Mouse (Mus musculus): ENCODE measurements around the gene Cacna1c.

Gene Cacna1c

DNA sequence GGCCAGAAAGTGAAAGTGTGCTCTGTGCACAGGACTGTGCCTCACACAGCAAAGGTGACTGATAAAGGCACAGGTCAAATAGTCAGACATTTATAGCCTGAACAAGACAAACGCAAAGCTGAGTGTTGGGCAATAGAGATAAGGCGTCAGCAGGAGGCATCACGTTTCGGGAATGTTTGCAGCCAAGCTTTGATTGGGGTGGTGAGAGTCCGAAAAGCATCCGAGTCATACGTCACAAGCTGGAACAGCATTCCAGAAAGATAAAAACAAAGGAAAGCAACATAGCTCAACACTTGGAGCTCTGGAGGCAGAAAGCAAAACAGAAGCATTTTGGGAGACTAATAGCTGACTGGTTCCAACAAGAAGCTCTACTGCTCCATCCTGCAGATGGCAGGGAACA is 56.7 kb downstream of the Cacna1c start:
- 75% methylated on average over 7 of the region's 7 CpGs for WGBS

DNA sequence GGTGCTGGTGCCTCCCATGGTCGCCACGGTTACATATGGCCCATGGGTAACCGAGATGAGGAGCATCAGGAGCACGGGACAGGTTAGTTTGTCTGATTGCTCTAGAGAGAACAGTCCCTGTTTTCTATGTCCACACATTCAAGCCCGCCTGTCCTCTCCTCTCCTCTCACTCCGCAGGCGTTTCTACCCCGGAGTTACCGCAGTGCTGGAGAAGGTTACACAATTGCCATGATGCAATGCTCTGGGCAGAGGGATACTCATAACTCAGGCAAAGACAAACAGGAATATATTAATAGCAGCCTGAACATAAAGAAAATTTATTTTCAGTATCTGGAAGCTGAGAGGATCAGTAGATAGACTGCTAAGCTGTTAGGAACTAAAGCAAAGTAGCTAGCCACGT is 58.5 kb downstream of the Cacna1c start:
- WGBS = 90% methylated on average over 10 of the region's 10 CpGs

DNA sequence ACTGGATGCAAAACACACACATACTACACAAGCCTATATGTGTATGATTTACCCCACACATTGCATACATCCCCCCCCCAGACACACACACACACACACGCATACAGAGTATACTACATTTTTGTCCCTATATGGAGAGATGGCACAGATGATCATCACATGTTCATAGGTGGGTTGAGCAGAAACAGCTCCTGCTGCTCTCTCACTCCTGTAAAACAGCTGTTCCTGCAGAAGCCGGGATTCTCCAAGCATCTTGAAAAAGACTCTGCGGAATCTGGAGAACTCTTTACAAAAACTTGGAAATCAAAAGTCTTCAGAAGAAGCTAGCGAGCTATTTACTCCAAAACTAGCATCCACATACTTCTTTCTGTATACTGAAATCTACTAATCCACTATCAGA is 63.4 kb downstream of the Cacna1c start:
- 64% methylated on average over 4 of the region's 4 CpGs for WGBS

DNA sequence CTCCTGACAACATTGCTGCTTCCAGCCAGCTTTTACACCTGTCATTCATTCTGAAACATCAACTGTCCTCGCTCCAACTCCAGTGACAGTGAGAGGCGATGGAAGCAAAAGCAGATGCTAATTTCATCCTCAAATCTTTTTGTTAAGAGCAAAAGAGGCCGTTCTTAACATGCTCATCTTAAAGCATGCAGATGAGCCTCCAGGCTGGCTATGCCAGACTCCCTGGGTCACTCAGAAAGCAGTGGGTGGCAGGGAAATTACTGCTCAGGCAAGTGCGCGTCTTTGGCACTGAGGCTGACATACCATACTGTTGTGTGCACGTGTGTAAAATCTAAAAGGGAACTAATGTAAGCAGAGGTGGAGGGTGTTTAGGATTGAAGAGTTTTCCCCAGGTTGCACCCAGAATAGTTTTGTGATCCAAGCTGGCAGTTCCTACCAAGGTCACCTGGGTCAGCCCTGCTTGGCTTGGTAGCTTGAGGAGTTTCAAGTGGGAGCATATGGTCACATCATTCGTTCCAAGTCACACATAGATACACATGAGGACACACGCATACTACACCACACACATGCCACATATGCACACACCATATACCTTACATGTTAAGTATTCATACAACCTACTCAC is 64.0 kb downstream of the Cacna1c start:
- WGBS = 52% methylated on average over 8 of the region's 8 CpGs

DNA sequence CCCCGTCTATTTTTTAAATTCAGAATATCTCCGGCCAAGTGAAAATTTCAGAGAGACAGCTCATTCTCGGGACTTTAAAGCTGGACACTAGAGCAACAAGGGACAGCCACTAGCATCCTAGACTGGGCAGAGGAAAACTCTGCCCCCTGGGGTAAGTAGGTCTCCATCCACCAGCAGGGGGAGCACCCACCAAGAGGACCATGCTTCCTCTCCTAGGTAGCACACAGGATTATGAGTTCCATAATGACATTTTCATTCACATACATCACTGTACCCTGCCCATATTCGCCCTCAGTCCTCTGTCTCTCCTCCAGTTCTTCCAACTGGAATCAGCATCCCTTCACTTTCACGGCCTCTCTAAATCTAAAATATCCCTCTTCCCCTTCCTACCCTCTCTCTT is 66.6 kb downstream of the Cacna1c start:
- WGBS = 69% methylated on average over 5 of the region's 5 CpGs

DNA sequence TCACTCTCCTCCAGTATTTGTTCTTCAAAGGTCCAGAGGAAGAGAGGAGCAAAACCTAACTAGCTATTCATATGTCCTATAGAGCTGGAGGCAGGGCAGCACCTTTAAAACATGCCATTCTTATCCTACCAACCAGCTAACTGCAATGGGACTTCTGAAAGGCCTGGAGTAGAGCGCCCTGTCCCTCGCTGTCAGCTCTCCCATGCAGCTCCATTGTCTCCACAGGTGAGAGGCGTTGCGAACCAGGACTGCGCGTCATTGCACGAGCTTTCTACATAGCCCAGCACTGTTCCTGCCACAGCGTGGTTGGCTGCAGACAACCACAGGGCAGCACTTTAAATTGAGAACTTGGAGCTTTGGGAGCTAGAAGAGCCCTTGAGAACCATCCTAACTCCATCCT is 67.7 kb downstream of the Cacna1c start:
- WGBS = 91% methylated on average over 8 of the region's 8 CpGs

DNA sequence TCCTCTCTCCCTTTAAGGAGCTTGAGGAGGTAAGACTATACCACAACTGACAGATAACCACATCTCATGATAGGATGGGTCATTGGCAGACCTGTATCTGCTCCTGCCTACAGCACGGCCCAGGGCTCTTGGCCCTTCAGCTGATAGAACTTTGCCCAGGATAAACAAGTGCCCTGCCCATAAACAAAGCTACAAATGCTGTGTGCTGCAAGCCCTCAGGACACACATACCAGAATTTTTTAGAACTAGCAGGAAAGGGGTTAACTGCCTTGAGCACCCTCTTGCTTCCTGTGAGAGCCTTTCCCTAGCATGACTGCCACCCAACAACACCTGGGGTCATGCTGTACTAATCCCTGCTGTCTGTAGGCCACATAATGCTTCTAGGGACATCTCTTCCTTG is 68.1 kb downstream of the Cacna1c start:
- 100% methylated on average over 1 of the region's 1 CpGs for WGBS

DNA sequence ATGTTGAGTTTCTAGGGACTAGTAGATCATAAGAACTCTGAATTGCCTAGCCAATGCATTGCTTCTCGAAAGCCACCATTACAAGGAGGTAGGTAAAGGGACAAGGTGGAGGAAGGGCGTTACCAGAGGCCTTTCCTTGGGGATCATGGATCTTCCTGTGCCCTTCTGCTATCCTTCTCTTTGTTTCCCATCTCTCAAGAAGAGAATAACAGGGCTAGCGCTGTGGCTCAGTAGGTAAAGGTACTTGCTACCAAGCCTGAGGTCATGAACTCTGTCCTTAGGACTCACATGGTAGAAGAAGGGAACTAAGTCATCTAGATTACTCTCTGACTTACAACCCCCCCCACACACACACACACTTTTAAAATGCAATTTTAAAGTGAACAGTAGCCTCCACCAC is 69.2 kb downstream of the Cacna1c start:
- 91% methylated on average over 3 of the region's 3 CpGs for WGBS

DNA sequence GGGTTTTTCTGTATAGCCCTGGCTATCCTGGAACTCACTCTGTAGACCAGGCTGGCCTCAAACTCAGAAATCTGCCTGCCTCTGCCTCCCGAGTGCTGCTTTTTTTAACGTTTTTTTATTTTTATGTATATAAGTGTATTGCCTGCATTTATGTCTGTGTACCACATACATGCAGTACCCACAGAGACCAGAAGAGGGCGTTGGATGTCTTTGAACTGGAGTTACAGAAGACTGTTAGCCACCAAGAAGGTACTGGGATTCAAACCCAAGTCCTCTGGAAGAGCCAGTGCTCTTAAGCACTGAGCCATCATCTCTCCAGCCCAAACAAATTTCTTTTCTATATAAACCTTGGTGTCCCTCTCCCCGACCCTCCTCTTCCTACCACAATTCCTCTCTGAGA is 77.8 kb downstream of the Cacna1c start:
- WGBS = 65% methylated on average over 4 of the region's 4 CpGs

DNA sequence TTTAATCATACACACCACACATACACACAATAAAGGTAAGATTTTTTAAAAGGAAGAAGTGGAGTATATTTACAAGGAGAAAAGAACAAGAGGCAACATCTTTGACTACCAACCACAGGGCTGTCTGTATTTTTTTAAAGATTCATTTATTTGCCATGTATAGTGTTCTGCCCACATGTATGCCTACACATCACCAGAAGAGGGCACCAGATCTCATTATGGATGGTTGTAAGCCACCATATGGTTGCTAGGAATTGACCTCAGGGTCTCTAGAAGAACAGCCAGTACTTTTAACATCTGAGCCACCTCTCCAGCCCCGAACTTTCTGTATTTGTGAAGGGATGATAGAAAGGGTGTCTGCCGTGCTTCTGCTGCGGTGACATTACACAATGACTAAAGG is 79.9 kb downstream of the Cacna1c start:
- 93% methylated on average over 3 of the region's 3 CpGs for WGBS

DNA sequence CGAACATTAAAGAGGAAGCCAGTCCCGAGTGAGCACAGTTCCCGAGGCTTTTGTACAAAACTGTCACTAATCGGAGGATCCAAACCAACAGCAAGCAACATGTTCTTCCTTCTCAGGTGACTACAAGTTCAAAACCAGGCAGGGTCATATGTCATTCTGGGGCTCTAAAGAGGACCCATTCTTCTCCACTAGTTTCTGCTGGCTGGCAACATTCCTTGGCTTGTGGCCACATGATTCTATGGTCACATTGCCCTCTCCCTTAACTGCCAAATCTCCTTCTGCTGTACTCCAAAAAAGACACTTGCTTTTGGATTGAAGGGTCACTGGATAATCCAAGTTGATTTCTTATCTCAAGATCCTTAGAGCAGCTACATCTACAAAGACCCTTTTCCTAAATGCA is 82.9 kb downstream of the Cacna1c start:
- 86% methylated on average over 4 of the region's 4 CpGs for WGBS

DNA sequence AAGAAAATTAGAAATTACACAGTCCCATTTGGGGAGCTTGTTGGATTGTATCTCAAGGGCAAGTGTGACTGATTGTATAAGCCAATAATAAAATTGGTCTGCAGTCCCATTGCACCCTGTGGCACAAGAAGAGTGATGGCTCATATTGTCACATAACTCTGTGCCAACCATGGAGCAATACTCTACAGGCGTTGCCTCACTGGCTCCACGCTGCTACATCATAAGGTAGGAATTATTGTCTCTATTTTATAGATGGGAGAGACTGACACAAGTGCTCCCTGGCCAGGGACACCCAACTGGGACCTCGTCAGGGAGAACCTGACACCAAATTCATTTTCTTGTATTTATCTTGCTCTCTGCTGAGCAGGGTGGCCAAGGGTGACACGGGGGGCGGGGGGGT is 85.8 kb downstream of the Cacna1c start:
- 89% methylated on average over 5 of the region's 5 CpGs for WGBS

DNA sequence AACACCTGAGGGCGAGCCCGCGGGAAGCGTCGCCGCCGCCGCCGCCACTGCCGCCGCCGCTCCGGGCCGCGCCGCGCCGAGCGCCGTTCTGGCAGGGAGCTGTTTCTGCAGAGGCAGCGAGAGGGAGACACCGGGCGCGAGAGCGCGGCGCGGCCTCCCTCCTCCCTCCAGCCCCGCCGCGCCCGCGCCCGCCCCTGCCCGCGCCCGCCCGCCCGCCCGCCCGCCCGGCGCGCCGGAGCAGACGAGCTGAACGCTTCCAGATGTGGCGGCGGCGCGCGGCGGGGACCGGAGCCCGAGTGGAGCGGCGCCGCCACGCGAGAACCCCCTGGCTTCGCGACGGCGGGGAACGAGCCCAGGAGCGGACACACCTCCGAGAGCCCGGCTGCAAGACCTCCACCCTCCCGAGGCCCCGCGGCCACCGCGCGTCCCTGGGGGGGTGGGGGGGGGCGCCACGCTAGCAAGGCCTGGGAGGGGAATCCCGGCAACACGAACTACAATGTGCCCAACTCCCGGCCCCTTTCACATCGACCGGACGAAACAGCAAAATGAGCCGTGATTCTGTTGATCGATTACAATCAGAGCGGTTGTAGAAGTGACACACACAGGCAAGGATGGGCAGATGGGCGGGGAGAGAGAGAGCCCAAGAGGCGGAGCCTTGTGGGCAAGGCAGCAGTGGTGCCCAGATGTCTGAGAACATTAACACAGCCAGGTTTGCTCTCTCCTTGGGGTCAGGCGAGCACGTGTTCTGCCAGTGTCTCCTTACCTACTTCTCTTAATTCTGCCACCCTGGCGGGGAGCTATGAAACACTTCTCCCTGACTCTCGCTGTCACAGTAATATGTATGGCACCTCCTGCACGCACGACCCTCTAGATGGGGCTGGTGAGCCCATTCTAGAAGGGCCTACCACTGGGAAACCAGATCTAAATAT is 87.5 kb downstream of the Cacna1c start:
- under 1% methylated on average over 74 of the region's 93 CpGs for WGBS

DNA sequence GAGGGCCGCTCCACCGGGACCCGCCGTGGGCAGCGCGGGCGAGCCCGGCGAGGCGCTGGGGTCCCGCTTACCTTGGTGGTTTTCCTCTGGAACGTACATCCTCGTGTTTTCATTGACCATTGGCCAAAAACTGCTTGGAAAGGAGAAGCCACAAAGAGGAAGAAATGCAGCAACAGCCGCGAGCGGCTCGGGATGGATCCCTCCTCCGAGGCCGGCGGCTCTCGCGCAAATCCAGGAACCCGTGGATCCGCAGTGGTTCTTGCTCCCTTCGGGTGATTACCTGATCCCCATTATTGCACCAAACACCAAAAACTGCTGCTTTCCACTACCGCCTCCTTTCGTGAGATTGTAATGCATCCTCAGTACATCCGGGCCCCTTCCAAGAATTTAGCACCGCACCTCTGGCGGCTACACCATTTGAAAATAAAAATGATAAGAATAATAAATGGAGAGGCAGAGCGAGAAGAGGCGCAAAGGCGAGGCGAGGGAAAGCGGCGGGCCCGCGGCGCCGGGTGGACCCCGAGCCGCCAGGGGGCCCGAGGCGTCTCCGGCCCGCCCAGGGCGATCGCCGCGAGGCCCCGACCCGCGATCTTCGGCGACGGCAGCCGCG is 88.3 kb downstream of the Cacna1c start:
- WGBS = under 1% methylated on average over 58 of the region's 58 CpGs

DNA sequence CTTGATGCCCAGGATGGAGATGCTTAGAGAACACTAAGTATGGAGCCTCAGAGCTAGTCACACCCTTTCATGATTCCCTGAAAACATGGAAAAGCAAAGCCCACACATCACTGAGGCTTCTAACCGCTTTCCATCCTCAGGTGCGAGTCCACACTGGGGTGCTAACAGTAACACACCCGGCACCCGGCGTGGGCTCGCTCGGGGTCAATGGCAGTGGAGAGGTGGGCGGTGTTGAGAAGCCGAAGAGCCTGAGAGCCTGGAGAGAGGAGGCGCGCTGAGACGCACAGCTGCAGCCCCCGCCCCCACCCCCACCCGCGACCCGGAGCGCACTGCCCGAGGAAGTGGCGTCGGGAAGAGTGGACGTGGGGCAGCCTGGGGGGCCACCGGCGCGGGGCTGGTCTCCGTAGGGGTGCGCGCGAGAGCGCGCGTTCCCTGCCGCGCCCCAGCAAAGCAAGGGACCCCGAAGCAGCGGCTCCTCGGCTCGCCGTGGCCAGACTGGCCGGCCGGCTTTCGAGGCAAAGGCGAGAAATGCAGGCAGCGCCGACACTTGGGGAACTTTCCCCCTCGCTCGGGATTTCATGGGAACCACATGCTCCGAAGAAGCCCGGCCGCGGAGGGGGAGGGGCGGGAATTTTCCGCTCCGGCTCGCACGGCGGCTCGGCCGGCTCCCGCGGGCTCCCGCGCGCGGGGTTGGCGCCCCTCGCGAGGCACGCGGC is 88.9 kb downstream of the Cacna1c start:
- 1% methylated on average over 69 of the region's 69 CpGs for WGBS

DNA sequence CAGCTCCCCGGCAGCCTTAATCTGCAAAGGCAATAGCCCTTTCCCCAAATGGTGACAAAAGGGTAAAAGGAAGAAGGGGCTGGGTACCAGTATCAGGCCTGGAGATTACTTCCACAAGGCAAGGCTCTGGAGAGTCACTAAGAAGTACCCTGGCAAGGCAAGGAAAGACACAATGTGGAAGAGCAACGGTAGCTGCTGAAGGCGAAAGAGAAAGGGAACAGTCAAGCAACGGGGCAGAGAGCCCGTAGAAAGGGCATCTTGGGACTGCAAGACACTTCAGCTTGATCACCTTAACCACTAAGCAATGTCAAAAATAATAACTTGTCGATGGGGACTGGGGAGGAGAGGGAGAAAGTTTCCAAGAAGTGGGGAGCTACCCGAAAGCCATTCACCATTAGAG is 89.5 kb downstream of the Cacna1c start:
- WGBS = 19% methylated on average over 7 of the region's 7 CpGs

DNA sequence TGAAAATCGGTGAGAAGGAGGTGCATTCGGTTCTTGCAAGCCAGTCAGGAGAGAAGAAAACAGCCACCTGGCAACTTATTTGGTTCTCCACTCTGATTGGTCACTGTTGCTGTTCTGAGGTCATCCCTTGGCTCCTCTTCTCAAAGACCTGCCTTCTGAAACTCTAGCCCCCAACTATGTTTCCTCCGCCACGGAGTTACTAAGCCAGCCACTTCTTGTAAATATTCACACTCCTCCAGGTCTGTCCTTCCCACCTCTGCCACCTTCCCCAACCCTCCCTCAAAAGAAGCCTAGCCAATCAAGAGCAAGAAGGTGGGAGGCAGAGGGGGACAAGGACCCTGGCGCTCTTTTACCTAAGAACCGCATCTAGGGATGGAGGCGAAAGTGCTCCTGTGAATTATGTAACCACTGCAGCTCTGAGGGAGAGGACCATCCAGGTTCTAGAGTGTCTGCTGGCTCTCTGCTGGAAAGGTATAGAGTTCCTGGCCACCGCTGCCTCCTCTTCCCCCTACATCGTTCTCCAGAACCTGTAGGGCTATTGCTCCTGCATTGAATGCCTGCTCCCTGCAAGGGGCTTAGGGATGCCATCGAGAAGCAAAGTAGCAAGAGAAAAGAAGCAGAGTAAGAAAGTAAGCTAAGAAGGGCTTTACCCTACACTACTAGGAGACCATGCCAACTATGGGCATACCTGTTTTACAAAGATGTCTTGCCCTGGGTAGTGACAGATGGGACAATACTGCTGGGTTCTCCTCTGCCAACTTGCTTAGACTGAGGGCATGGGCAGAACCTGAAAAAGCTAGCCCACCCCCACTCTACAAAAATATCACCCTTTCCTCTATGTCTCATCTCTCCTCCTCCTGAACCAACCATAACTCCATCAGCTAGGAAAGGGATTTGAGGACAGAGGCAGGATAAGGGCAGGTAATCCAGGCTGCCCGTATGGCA is 90.3 kb downstream of the Cacna1c start:
- 20% methylated on average over 11 of the region's 11 CpGs for WGBS

DNA sequence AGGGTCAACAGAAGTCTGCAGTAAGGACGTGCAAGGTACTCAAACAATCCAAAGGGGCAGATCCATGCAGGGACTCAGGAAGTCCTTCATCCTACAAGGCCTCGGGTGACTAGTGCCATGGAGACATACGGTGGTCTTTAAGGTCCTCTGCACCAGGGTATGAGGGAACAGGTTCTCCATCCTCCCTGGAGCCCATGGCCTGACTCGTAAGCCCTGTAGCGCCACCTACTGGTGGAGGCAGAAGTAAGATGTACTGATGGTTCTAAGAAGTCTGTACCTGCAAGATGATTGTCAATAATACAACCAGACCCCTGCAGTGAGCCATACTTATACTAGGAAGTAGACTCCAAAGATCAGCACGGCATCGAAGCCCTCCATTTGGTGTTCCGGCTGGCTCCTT is 92.0 kb downstream of the Cacna1c start:
- 30% methylated on average over 8 of the region's 8 CpGs for WGBS

DNA sequence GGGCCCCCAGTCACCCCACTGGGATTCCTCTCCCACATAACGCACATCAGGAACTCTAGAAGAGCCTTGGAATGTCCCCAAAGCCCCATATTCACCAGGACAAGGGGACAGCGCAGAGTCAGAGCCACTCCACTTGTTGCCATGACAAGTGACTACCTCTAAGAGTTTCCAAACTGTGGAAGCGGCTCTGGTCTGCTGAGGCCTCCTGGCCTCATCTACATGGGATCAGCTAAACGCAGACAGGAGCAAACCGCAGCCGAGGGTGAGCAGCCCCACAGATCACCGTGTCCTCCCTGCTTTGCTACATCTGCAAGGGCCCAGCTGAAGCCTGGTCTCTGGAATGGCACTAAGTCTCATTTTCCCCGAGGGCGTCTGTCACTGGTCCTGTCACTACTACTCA is 93.3 kb downstream of the Cacna1c start:
- WGBS = 83% methylated on average over 9 of the region's 9 CpGs

DNA sequence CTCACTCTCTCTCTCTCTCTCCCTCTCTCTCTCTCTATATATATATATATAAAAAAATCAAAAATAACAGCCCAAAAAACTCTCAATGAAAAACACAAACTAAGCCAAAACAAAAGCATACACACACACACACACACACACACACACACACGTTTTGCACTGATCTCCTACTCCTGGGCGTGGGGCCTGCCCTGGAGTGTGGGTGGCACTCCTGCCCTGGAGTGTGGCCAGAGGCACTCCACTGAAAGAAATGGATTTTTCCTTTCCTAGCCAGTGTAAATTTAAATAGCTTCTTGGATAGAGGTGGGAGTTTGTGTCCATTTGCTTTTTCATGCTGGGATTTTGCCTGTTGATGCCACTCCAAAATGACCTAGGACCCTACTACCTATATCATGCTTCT is 96.9 kb downstream of the Cacna1c start:
- WGBS = 53% methylated on average over 2 of the region's 2 CpGs

DNA sequence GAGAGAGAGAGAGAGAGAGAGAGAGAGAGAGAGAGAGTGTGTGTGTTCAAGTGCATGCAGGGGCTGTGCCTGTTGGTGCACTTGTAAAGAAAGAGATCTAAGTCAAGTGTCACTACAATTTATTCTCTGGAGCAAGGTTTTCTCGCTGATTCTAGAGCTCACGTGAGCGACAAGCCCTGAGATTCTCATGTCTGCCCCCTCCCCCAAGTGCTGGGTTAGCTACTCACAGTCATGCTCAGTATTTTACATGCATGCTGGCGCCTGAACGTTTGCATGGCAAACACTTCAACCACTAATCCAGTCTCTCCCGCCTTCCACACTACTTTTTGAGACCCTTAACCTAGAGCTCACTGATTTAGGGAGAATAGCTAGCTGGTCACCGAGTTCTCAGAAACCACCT is 99.7 kb downstream of the Cacna1c start:
- WGBS = 70% methylated on average over 7 of the region's 7 CpGs

Measured in cerebral cortex, adult 2 months (tissue).